Mouse (Mus musculus) gastrocnemius, postnatal 25 days (tissue): Measurements from ENCODE around the gene Bricd5. TPM values are rescaled to one million over a fixed set of nuclear protein-coding genes. Genes with fewer than 3 reads are reported as not detected.
"Not testable (repeated sequence)": the region's sequence is repeated elsewhere in the genome, so short reads cannot be mapped to it uniquely, and the experiment has no call there.

Source experiments
- DNase-seq: peaks from one replicate; pipeline ENCODE4 v3.0.0; 2022
- long read RNA-seq, 2 experiments: library from polyadenylated mRNA; stranded (forward); transcript quantifications; one replicate each; pipeline ENCODE4 v2.0.0; 2021
- total RNA-seq, 2 experiments: library from RNA; stranded (reverse); gene quantifications; 1 replicate in 1 of 2; 2 replicates in 1 of 2; pipeline ENCODE4 v1.2.3; 2021

The Bricd5 gene
- total RNA-seq: not detected
- long read RNA-seq, experiment 1, partial matches to known transcripts: 1 of 1 reads
- long read RNA-seq, experiment 1, other reads (novel, unspliced or antisense): 0 of 1 reads
- long read RNA-seq, experiment 2: 0 reads

GRCm38 (mm10) chr17:24473612-24474275 is at the start of gene Bricd5:
Gene Bricd5 (plus strand): TSS chr17:24473884.
- DNase-seq: no peak

GRCm38 (mm10) chr17:24424489-24424888 is 49.2 kb upstream of the Bricd5 start:
- DNase-seq: no peak

GRCm38 (mm10) chr17:24425326-24425725 is 48.4 kb upstream of the Bricd5 start:
- not testable (repeated sequence) for DNase-seq

- no peak for DNase-seq
Measured at GRCm38 (mm10) chr17:24425905-24426304, 47.8 kb upstream of the Bricd5 start.

GRCm38 (mm10) chr17:24426471-24427169 is 47.1 kb upstream of the Bricd5 start, which contains the start of gene Eci1:
Gene Eci1 (plus strand): TSS chr17:24426641.
- DNase-seq: peak; percentile 98

- DNase-seq: no peak
Measured at GRCm38 (mm10) chr17:24427170-24427557, 46.5 kb upstream of the Bricd5 start.

GRCm38 (mm10) chr17:24429201-24429983 is 44.3 kb upstream of the Bricd5 start:
- DNase-seq: peak; percentile 55

GRCm38 (mm10) chr17:24437016-24437415 is 36.7 kb upstream of the Bricd5 start:
- DNase-seq: no peak

GRCm38 (mm10) chr17:24440377-24440776 is 33.3 kb upstream of the Bricd5 start:
- DNase-seq: no peak

GRCm38 (mm10) chr17:24441148-24441547 is 32.5 kb upstream of the Bricd5 start:
- no peak for DNase-seq

GRCm38 (mm10) chr17:24442107-24442506 is 31.6 kb upstream of the Bricd5 start:
- no peak for DNase-seq

GRCm38 (mm10) chr17:24442632-24443155 is 31.0 kb upstream of the Bricd5 start, which contains the start of gene Dnase1l2:
Gene Dnase1l2 (minus strand): TSS chr17:24443105.
- no peak for DNase-seq

- no peak for DNase-seq
Measured at GRCm38 (mm10) chr17:24443409-24443808, 30.3 kb upstream of the Bricd5 start.

- DNase-seq: no peak
Measured at GRCm38 (mm10) chr17:24446590-24446989, 27.1 kb upstream of the Bricd5 start.

- no peak for DNase-seq
Measured at GRCm38 (mm10) chr17:24449507-24449906, 24.2 kb upstream of the Bricd5 start.

GRCm38 (mm10) chr17:24451220-24451619 is 22.5 kb upstream of the Bricd5 start:
- no peak for DNase-seq

GRCm38 (mm10) chr17:24453372-24453771 is 20.3 kb upstream of the Bricd5 start:
- no peak for DNase-seq

- DNase-seq: no peak
Measured at GRCm38 (mm10) chr17:24454218-24454755, 19.4 kb upstream of the Bricd5 start.

- DNase-seq: peak; percentile 99
Measured at GRCm38 (mm10) chr17:24454756-24455522, 18.7 kb upstream of the Bricd5 start.

- not testable (repeated sequence) for DNase-seq
Measured at GRCm38 (mm10) chr17:24455523-24456206, 18.0 kb upstream of the Bricd5 start.

GRCm38 (mm10) chr17:24461580-24461979 is 12.1 kb upstream of the Bricd5 start:
- DNase-seq: no peak
